ENCODE assay signal across 17 mouse cellular contexts in genomic region chr7:95352133-95352532, GRCm38 (mm10).
"Had no signal": no experiment of that assay in that cellular context is flagged by ENCODE, and none has a peak within 500 bp of the region (broad histone marks: within the 10 kb centered on the region; RNA-seq: fewer than 3 reads in every experiment).

No protein-coding gene starts in this region.

- H3K9me3 ChIP-seq: lung, embryonic 15.5 days; midbrain, embryonic 12.5 days; neural tube, embryonic 12.5 days; stomach, embryonic 15.5 days had no signal

- H3K27me3 ChIP-seq: lung, embryonic 15.5 days; megakaryocyte, embryonic 14.5 days; midbrain, embryonic 12.5 days; neural tube, embryonic 12.5 days; stomach, embryonic 15.5 days had no signal

- H3K36me3 ChIP-seq: lung, embryonic 15.5 days; midbrain, embryonic 12.5 days; neural tube, embryonic 12.5 days; stomach, embryonic 15.5 days had no signal

- ATAC-seq: lung, postnatal 0 days; midbrain, embryonic 16.5 days had no signal

- H3K9ac ChIP-seq: lung, embryonic 15.5 days; midbrain, embryonic 12.5 days; neural tube, embryonic 12.5 days; stomach, embryonic 15.5 days had no signal

- DNase-seq: lung, adult 2 months; lung, postnatal 14 days; lung, postnatal 36 days; midbrain, embryonic 14.5 days; right cerebral cortex, postnatal 14 days; thymus, adult 2 months; thymus, postnatal 25 days; thymus, postnatal 4 days had no signal

- H3K4me1 ChIP-seq: lung, embryonic 15.5 days; megakaryocyte, embryonic 14.5 days; neural tube, embryonic 12.5 days; stomach, embryonic 15.5 days had no signal

- H3K27ac ChIP-seq: lung, embryonic 15.5 days; macrophage; midbrain, embryonic 12.5 days; neural tube, embryonic 12.5 days; stomach, embryonic 15.5 days; stomach, postnatal 0 days had no signal

- H3K4me3 ChIP-seq: lung, embryonic 15.5 days; megakaryocyte, embryonic 14.5 days; midbrain, embryonic 12.5 days; neural tube, embryonic 12.5 days; stomach, embryonic 15.5 days had no signal

- H3K4me2 ChIP-seq: lung, embryonic 15.5 days; midbrain, embryonic 12.5 days; neural tube, embryonic 12.5 days; stomach, embryonic 15.5 days had no signal
